Mouse (Mus musculus) stomach, embryonic 16.5 days (tissue): ENCODE data around the gene Zfp131. TPM values are rescaled to one million over a fixed set of nuclear protein-coding genes. Genes with fewer than 3 reads are reported as not detected.
"Not testable (repeated sequence)": the region's sequence is repeated elsewhere in the genome, so short reads cannot be mapped to it uniquely, and the experiment has no call there.

Source experiments
- ATAC-seq: fragments of 200-750 bp; cut with Nextera tagmentation; 2 replicates; pipeline ENCODE4 v1.8.0; 2017; ENCODE audit warnings: moderate number of reproducible peaks, moderate TSS enrichment; ENCODE audit not compliant: insufficient read depth, low FRiP score
- H3K27ac ChIP-seq: fragments of 300-500 bp; sonication (generic); 2 replicates; pipeline ENCODE4 v1.5.1; 2014; ENCODE audit warnings: low read length
- H3K27me3 ChIP-seq: fragments of 300-500 bp; sonication (generic); 2 replicates; pipeline ENCODE4 v1.6.1; 2014; ENCODE audit warnings: low read length, control low read depth, mixed read lengths; ENCODE audit not compliant: control insufficient read depth, insufficient read depth
- H3K36me3 ChIP-seq: fragments of 300-500 bp; sonication (generic); 2 replicates; pipeline ENCODE4 v1.6.1; 2014; ENCODE audit warnings: low read length; ENCODE audit not compliant: control insufficient read depth, insufficient read depth
- H3K4me1 ChIP-seq: fragments of 300-500 bp; sonication (generic); 2 replicates; pipeline ENCODE4 v1.6.1; 2014; ENCODE audit warnings: low read length, control low read depth, mixed read lengths; ENCODE audit not compliant: control insufficient read depth, insufficient read depth
- H3K4me2 ChIP-seq: fragments of 300-500 bp; sonication (generic); 2 replicates; pipeline ENCODE4 v1.6.1; 2014; ENCODE audit warnings: low read depth, low read length, mixed read lengths
- H3K4me3 ChIP-seq: fragments of 300-500 bp; sonication (generic); replicated peaks from 2 replicates; pipeline ENCODE4 v1.5.1; 2014; ENCODE audit warnings: mild to moderate bottlenecking, low read length
- H3K9ac ChIP-seq: fragments of 300-500 bp; sonication (generic); 2 replicates; pipeline ENCODE4 v1.6.1; 2014; ENCODE audit warnings: low read length
- H3K9me3 ChIP-seq: fragments of 300-500 bp; sonication (generic); replicated peaks from 2 replicates; pipeline ENCODE4 v1.6.1; 2016; ENCODE audit warnings: low read length, control low read depth; ENCODE audit not compliant: control insufficient read depth
- WGBS: fragments of 180-500 bp; shearing (Covaris S2); extraction: QIAGEN DNeasy Blood & Tissue Kit; methylation state at CpG from one replicate; pipeline ENCODE4 v1.1.7; 2014; 5-methylcytosine and 5-hydroxymethylcytosine counted together
- polyA plus RNA-seq: library from polyadenylated mRNA; unstranded; fragments of >200 nt; fragmentation: Nextera tagmentation; extraction: Ambion mirVana; gene quantifications from 2 replicates; pipeline ENCODE4 v1.2.1, GENCODE M21; 2015

Gene Zfp131
- polyA plus RNA-seq: 22.9 and 30.2 TPM in 2 replicates

DNA sequence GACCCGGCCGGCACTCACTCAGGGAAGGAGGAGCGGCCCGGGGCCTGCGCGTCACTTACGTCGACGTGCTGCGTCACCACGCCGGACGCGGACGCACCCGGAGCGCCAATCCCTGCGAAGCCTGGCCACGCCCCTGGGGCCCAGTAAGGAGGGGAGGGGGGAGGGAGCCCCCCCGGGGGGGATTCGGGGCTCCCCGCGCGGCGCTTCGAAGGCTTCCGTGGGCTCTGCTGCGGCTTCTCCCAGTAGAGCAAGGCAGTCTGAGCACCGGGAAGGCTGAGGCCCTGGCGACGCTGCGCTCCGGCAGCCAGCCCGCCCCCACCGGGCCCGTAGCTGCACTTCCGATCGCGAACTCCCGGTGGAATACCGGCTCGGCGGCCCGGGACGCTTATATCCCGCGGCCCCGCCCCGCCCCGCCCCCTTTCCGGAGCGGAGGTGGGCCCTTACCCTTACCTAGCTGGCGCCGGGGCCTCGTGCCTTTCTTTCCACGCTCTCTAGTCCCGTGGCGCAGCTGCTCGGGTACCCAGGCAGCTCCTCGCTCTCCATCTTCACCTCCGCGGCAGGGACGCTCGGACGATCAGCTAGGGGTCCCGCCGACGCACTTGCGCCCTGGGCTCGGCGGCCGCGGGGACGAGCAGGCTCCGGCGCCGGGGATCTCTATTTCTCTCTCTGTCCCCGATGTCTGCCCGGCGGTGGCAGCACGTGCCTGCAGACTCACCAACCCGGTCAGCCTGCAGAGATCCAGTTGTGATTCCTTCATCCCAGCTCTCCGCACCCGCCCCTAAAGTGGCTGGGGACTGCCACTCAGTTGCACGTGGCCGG is at the start of gene Zfp131:
Gene Zfp131 (minus strand): TSS at position 129 of the 819 bp plus-strand sequence.
- WGBS: under 1% methylated on average over 84 of the region's 86 CpGs
- H3K36me3 ChIP-seq: peaks cover 7% of the 10 kb centered on the region
- peak within 1 kb of the TSS; percentile 84 for H3K4me3 ChIP-seq
- H3K4me2 ChIP-seq: peak within 1 kb of the TSS; percentile 92
- ATAC-seq: peak; percentile 98
- peak within 1 kb of the TSS; percentile 96 for H3K27ac ChIP-seq
- no peaks in the 10 kb centered on the region for H3K9me3 ChIP-seq
- H3K4me1 ChIP-seq: peaks cover 13% of the 10 kb centered on the region
- H3K9ac ChIP-seq: peak within 1 kb of the TSS; percentile 97
- H3K27me3 ChIP-seq: no peaks in the 10 kb centered on the region

GRCm38 (mm10) chr13:119839982-119840381 is 49.3 kb upstream of the Zfp131 start:
- WGBS: 30% methylated on average over 6 of the region's 6 CpGs
- not testable (repeated sequence) for ATAC-seq, H3K9ac ChIP-seq

DNA sequence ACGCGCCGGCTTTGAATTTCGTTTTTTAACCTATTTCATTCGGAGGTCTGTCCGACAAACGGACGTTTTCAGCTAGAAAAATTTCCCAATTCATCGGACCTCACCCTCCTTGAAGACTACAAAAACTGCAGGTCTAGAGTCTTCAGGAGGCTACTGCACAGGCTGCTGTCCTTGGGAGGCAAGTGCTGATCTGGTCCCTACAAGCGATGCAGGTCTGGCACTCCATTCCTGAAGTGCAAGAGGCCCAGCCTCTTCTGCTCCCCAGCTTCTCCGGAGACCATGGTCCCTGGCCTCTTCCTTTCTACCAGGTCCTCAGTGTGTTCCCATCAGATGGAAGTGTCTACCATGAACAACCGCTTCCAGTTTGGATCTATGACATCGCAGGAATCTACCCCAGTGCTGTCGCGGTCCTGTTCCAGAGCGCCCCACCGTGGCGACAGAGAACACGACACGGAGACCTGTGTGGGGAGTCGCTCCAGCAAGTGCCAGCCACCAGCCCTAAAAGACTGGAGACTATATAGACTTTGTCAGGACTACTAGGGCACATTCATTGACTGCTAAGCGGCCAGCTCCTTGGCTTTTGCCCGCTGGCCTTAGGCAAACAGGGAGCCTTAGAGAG is 47.1 kb upstream of the Zfp131 start:
- H3K27ac ChIP-seq, ATAC-seq, H3K4me1 ChIP-seq, H3K4me2 ChIP-seq, H3K9me3 ChIP-seq, H3K36me3 ChIP-seq, H3K27me3 ChIP-seq, H3K4me3 ChIP-seq, H3K9ac ChIP-seq: not testable (repeated sequence)
- 4% methylated on average over 14 of the region's 23 CpGs for WGBS

More at GRCm38 (mm10) chr13:119839982-119840381, 49.3 kb upstream of the Zfp131 start:
- not testable (repeated sequence) for H3K4me2 ChIP-seq, H3K27me3 ChIP-seq, H3K9me3 ChIP-seq, H3K4me3 ChIP-seq, H3K36me3 ChIP-seq, H3K4me1 ChIP-seq, H3K27ac ChIP-seq

DNA sequence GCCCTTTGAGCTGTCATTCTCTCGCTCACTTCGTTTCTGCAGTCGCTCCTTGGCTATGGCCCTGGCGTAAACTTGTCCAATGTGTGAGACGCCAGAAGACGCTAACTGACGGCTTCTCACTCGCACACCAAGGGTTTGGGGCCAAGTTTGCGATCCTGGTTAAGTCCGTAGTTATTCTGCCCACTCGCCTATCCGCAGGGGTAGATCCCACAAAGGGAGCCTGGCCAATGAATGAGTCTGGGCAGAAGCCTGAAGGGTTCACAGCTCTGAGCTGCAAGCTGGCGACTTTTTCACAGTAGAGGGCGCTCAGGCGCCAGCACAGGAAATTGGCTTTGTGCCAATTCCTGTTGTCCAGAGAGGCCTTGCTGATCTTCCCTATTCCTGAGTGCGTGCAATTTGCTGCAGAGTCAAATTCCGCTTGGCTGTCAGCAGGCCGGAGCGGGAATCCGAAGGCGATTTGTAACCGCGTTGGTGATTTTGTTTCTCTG is 45.7 kb upstream of the Zfp131 start:
- Histone ChIP-seq H3K4me3 (peak overlapping the region; percentile 27), H3K4me2 (peak overlapping the region; percentile 42)
- H3K36me3 ChIP-seq, H3K27me3 ChIP-seq, H3K4me1 ChIP-seq, H3K9ac ChIP-seq, H3K9me3 ChIP-seq, H3K27ac ChIP-seq: not testable (repeated sequence)
- 11% methylated on average over 22 of the region's 23 CpGs for WGBS
- 0 out of 2 replicates have a peak, but pooled peaks have one; percentile 19 for ATAC-seq

DNA sequence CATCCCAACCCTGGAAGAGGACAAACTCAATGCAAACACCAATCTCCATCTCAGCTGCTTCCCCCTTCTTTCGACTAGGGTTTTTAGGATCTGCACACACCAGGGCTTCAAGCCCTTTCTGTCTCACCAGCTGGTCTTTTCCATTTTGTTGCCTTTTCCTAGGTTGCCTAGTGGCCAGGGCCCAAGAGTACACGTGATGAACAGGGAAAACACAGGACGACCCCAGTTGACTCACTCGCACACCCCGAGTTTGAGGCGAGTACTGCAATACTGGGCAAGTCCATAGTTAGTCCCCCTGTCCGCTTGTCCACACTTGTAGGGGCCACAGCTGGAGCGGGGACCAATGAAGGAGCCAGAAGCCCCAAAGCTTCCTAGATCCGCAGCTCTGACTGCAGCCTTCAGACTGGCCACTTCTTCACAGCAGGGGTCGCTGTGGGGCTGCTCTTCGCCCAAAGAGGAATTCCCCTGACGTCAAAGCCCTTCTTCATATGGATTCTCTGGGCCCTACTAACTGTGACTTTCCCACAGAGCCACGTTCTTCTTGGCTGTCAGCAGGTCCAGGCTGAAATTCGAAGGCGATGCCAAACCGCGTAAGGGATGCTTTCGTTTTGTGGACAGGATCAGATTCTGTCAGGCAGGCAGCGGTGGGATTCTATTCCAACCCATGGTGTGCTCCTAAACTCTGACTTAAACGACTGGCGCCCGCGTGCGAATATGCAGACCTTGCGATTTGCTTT is 44.8 kb upstream of the Zfp131 start, which contains the start of gene D13Ertd608e:
Gene D13Ertd608e (plus strand): TSS at position 687 of the 737 bp plus-strand sequence.
- 11% methylated on average over 18 of the region's 25 CpGs for WGBS

DNA sequence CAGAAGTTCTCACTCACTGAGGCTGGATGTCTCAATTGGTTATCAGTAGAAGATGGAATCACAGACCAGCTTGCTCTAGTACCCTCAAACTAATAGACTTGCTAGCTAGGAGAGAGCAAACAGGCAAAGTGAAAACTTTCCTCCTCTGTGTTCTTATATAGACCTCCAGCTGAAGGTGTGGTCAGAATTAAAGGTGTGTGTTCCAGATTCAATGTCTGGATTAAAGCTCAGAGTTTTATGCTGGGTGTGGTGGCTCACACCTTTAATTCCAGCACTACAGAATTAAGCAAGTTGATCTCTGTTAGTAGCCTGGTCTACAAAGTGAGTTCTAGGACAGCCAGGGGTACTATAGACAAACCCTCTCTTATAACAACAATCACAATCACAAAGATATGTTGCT is 39.4 kb upstream of the Zfp131 start, which contains the start of gene AF067063:
Gene AF067063 (minus strand): TSS at position 101 of the 400 bp plus-strand sequence.
- H3K4me1 ChIP-seq, H3K36me3 ChIP-seq, H3K4me2 ChIP-seq, H3K9ac ChIP-seq, H3K9me3 ChIP-seq, ATAC-seq, H3K27me3 ChIP-seq, H3K4me3 ChIP-seq, H3K27ac ChIP-seq: not testable (repeated sequence)

More for the DNA sequence above, 44.8 kb upstream of the Zfp131 start, which contains the start of gene D13Ertd608e:
- not testable (repeated sequence) for H3K27ac ChIP-seq, H3K9ac ChIP-seq, H3K36me3 ChIP-seq, H3K27me3 ChIP-seq, H3K9me3 ChIP-seq, H3K4me1 ChIP-seq
- peak; percentile 66 for ATAC-seq
- Histone ChIP-seq H3K4me2 (peak within 1 kb of the TSS; percentile 42), H3K4me3 (peak within 1 kb of the TSS; percentile 27)

GRCm38 (mm10) chr13:119817579-119818206 is 27.0 kb upstream of the Zfp131 start:
- ATAC-seq: no peak
- no peak overlapping the region for H3K27ac ChIP-seq
- 21% methylated on average over 2 of the region's 2 CpGs for WGBS
- H3K4me2 ChIP-seq: no peak overlapping the region
- H3K9me3 ChIP-seq: no peaks in the 10 kb centered on the region
- no peaks in the 10 kb centered on the region for H3K27me3 ChIP-seq
- no peak overlapping the region for H3K4me3 ChIP-seq
- H3K4me1 ChIP-seq: no peaks in the 10 kb centered on the region
- no peak overlapping the region for H3K9ac ChIP-seq
- no peaks in the 10 kb centered on the region for H3K36me3 ChIP-seq

- ATAC-seq: no peak
- no peaks in the 10 kb centered on the region for H3K9me3 ChIP-seq
- 52% methylated on average over 8 of the region's 8 CpGs for WGBS
These were observed 26.1 kb upstream of the Zfp131 start for GRCm38 (mm10) chr13:119816798-119817197.

More at GRCm38 (mm10) chr13:119816798-119817197, 26.1 kb upstream of the Zfp131 start:
- Histone ChIP-seq H3K36me3 (no peaks in the 10 kb centered on the region), H3K27me3 (no peaks in the 10 kb centered on the region), H3K27ac (no peak overlapping the region), H3K9ac (no peak overlapping the region), H3K4me1 (no peaks in the 10 kb centered on the region), H3K4me2 (no peak overlapping the region), H3K4me3 (no peak overlapping the region)
